Mouse (Mus musculus) limb, embryonic 14.5 days (tissue): ENCODE measurements around the gene St6galnac5. TPM values are rescaled to one million over a fixed set of nuclear protein-coding genes. Genes with fewer than 3 reads are reported as not detected.

ENCODE experiments used
- ATAC-seq: fragments of 200-750 bp; cut with Nextera tagmentation; 2 replicates; pipeline ENCODE4 v1.8.0; 2017; ENCODE audit warnings: low read depth, moderate number of reproducible peaks, moderate TSS enrichment; ENCODE audit not compliant: low FRiP score
- DNase-seq: peaks from one replicate; pipeline ENCODE4 v3.0.0-alpha.2; 2015; ENCODE audit warnings: low spot score
- H3K27ac ChIP-seq: fragments of 300-500 bp; sonication (generic); replicated peaks from 2 replicates; pipeline ENCODE4 v1.5.1; 2014; ENCODE audit warnings: low read depth, mild to moderate bottlenecking, low read length, moderate library complexity, mixed read lengths
- H3K27me3 ChIP-seq: fragments of 300-500 bp; sonication (generic); 2 replicates; pipeline ENCODE4 v1.6.1; 2014; ENCODE audit warnings: low read length, mixed read lengths; ENCODE audit not compliant: control insufficient read depth, insufficient read depth
- H3K36me3 ChIP-seq: fragments of 300-500 bp; sonication (generic); 2 replicates; pipeline ENCODE4 v1.6.1; 2014; ENCODE audit warnings: mild to moderate bottlenecking, low read length, moderate library complexity, mixed read lengths; ENCODE audit not compliant: control insufficient read depth, insufficient read depth
- H3K4me1 ChIP-seq: fragments of 300-500 bp; sonication (generic); 2 replicates; pipeline ENCODE4 v1.6.1; 2014; ENCODE audit warnings: antibody characterized with exemption, low read length, mixed read lengths; ENCODE audit not compliant: control insufficient read depth, insufficient read depth
- H3K4me2 ChIP-seq: fragments of 300-500 bp; sonication (generic); replicated peaks from 2 replicates; pipeline ENCODE4 v1.6.1; 2014; ENCODE audit warnings: low read depth, mild to moderate bottlenecking, low read length, moderate library complexity; ENCODE audit not compliant: severe bottlenecking
- H3K4me3 ChIP-seq: fragments of 300-500 bp; sonication (generic); replicated peaks from 2 replicates; pipeline ENCODE4 v1.5.1; 2014; ENCODE audit warnings: low read length
- H3K9ac ChIP-seq: fragments of 300-500 bp; sonication (generic); 2 replicates; pipeline ENCODE4 v1.6.1; 2014; ENCODE audit warnings: mild to moderate bottlenecking, low read depth, low read length, moderate library complexity; ENCODE audit not compliant: severe bottlenecking
- H3K9me3 ChIP-seq: fragments of 300-500 bp; sonication (generic); 2 replicates; pipeline ENCODE4 v1.6.1; 2016; ENCODE audit warnings: low read length; ENCODE audit not compliant: control insufficient read depth
- POLR2A ChIP-seq: fragments of 200-500 bp; IDR thresholded peaks from 2 replicates; pipeline ENCODE4 v1.8.0; 2012; ENCODE audit warnings: inconsistent platforms, mild to moderate bottlenecking, moderate library complexity, borderline replicate concordance; ENCODE audit not compliant: insufficient read depth, insufficient read length; ENCODE audit errors: extremely low read depth
- WGBS: fragments of 180-500 bp; shearing (Covaris S2); extraction: QIAGEN DNeasy Blood & Tissue Kit; methylation state at CpG from one replicate; pipeline ENCODE4 v1.1.7; 2014; 5-methylcytosine and 5-hydroxymethylcytosine counted together
- polyA plus RNA-seq, 2 experiments: library from polyadenylated mRNA; depleted of rRNA in 1 of 2; stranded (reverse) in 1 of 2; unstranded in 1 of 2; fragments of >200 nt; fragmentation: Nextera tagmentation in 1 of 2; extraction: Ambion mirVana in 1 of 2; gene quantifications; 2 replicates each; pipeline versions ENCODE4 v1.2.1 to v1.2.3; 2012 to 2014

Gene St6galnac5
- polyA plus RNA-seq, 2 experiments: 1.2 TPM

DNA sequence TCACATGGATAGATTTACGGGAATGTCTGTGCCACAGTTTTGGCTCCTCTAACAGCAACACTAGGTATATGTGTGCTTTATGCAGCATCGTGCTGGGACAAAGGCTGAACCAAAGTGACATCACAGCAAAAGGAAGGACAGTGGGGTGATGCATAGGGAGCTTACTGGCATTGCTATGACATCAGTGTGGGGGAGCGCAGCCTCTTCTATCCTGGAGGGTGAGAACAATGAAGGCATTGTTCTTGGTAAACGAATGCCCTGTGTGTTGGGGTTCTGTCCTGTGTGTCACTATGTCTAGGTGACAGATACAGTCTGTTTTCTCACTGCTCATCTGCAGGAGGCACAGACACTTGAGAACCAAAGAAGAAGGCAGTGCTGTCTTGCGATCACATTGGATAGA is 16.9 kb upstream of the St6galnac5 start:
- WGBS: 80% methylated on average over 5 of the region's 5 CpGs
- Histone ChIP-seq H3K4me1 (no peaks in the 10 kb centered on the region), H3K9me3 (no peaks in the 10 kb centered on the region), H3K4me2 (no peak overlapping the region), H3K27me3 (no peaks in the 10 kb centered on the region), H3K4me3 (no peak overlapping the region), H3K36me3 (no peaks in the 10 kb centered on the region), H3K27ac (no peak overlapping the region), H3K9ac (no peak overlapping the region)
- TF ChIP-seq POLR2A: no peak
- ATAC-seq (no peak), DNase-seq (no peak)

DNA sequence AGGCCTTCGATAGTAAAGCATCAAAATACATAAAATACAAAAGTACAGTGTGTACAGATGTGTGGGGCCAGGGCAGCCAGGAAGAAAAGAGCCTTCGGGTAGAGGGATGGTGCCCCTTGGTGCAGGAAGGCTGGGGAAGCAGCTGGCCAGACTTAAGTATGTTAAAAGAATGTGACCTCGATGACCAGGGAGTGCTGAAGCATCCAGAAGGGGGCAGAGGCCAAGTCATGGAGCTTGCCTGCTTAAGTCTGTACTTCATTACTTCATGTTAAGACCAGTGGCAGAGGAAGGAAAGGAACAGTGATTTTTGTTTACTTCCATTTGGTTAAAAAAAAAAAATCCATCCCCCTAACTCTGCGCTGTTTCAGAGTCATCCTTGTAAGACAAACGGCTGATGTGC is 16.1 kb upstream of the St6galnac5 start:
- 46% methylated on average over 5 of the region's 5 CpGs for WGBS
- no peak overlapping the region for H3K4me2 ChIP-seq
- no peak for DNase-seq

DNA sequence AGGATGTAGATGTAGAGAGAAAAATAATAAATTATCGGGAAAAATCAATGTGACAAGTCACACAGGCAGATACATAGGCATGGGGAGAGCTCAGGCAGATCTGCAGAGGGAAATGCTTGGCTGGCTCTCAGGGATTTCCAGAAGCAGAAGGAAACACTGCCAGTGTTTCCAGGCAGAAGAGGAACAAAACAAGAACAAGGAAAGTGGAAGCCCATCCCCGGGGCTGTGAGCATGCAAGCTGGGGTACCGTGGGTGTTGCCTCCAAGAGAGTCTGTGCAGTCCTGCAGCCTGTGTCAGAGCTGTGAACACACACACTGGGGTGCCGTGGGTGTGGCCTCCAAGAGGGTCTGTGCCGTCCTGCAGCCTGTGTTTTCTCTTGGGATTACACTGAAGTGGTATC is 11.6 kb upstream of the St6galnac5 start:
- H3K27ac ChIP-seq: no peak overlapping the region
- WGBS: 61% methylated on average over 5 of the region's 5 CpGs
- H3K4me1 ChIP-seq: no peaks in the 10 kb centered on the region
- H3K9me3 ChIP-seq: no peaks in the 10 kb centered on the region
- H3K4me2 ChIP-seq: no peak overlapping the region
- TF ChIP-seq POLR2A: no peak
- no peak overlapping the region for H3K9ac ChIP-seq
- no peak for ATAC-seq
- no peaks in the 10 kb centered on the region for H3K36me3 ChIP-seq
- DNase-seq: no peak
- H3K4me3 ChIP-seq: no peak overlapping the region
- no peaks in the 10 kb centered on the region for H3K27me3 ChIP-seq

More for the DNA sequence above, 16.1 kb upstream of the St6galnac5 start:
- no peaks in the 10 kb centered on the region for H3K4me1 ChIP-seq
- no peak overlapping the region for H3K9ac ChIP-seq
- H3K27ac ChIP-seq: no peak overlapping the region
- TF ChIP-seq POLR2A: no peak
- no peak for ATAC-seq
- H3K4me3 ChIP-seq: no peak overlapping the region
- no peaks in the 10 kb centered on the region for H3K36me3 ChIP-seq
- no peaks in the 10 kb centered on the region for H3K9me3 ChIP-seq
- no peaks in the 10 kb centered on the region for H3K27me3 ChIP-seq

DNA sequence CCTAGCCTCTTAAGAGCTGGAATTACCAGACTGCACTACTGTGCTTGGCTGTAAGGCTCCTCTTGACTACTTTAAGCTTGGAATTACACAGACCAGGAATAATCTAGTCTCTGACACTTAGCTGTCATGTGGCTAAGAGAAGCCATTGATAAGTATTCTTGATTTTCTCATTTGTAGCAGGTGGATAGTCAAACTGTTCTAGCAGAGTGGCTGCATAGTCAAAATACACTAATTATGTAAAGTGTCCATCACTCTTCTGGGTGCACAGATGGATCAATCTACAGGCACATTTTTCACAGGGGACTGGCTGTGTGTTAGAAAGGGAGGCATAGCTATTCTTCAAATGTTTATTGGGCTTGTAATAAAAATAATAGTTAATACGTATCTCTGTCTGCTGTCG is 8.7 kb upstream of the St6galnac5 start:
- H3K9me3 ChIP-seq: no peaks in the 10 kb centered on the region
- H3K27me3 ChIP-seq: no peaks in the 10 kb centered on the region
- no peak for TF ChIP-seq POLR2A
- H3K4me2 ChIP-seq: no peak overlapping the region
- H3K4me1 ChIP-seq: no peaks in the 10 kb centered on the region
- DNase-seq (no peak), ATAC-seq (no peak)
- H3K27ac ChIP-seq: no peak overlapping the region
- no peak overlapping the region for H3K4me3 ChIP-seq
- no peaks in the 10 kb centered on the region for H3K36me3 ChIP-seq
- no peak overlapping the region for H3K9ac ChIP-seq
- WGBS: 76% methylated on average over 2 of the region's 2 CpGs

DNA sequence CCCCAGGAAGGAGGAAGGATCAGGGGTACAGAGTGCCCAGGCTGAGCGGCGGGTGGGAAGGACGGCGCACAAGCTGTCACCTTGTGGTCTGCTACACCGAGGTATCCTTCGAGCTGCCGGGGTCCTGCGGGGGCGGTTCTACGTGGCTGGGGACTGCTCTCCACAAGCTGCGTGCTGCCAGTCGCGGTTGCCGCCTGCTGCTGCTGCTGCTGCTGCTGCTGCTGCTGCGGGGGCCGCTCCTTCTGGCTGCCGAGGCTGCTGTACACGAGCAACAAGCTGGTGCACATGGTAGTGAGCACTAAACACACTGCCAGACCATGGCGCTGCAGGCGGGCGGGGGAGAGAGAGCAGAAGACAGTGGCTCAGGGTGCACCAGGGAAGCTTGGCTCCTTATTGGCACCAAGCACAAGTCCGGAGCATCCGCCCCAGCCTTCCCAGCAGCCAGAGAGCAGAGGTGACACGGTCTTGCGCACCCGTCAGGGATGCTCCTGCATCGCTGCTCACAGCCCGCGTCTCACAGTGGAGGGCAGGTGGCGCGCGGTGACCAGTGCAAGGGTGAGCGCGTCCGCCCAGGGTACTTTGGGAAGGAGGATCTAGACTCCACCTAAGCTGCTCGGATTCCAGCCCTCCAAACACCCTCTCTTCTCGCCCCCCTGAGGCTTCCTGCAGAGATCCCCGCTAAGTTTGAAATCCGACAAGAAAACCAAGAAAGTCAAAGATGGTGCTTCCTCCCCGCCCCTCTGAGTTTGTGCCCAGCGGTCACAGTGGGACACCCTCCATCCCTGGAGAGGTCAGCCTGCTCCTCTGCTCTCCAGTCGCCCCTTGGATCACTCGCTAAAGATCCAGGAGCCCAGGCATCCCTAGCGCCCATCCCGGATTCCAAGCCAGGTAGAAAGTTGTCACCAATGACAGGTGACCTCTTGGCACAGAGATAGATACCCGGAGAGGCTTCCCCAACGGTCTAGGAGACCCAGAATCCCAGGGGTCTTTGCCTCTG is 770 bp downstream of the St6galnac5 start:
- no peak for TF ChIP-seq POLR2A
- 2% methylated on average over 44 of the region's 47 CpGs for WGBS
- H3K4me2 ChIP-seq: peak overlapping the region; percentile 78
- H3K4me1 ChIP-seq: peaks cover 4% of the 10 kb centered on the region; the same call in 1 of the 2 replicates
- H3K27ac ChIP-seq: no peak overlapping the region
- peaks cover 23% of the 10 kb centered on the region for H3K27me3 ChIP-seq
- ATAC-seq (peak; percentile 47; the same call in 1 of the 2 replicates), DNase-seq (no peak)
- peak overlapping the region; percentile 52 for H3K9ac ChIP-seq
- H3K9me3 ChIP-seq: no peaks in the 10 kb centered on the region
- H3K4me3 ChIP-seq: peak overlapping the region; percentile 44
- no peaks in the 10 kb centered on the region for H3K36me3 ChIP-seq
